Mouse (Mus musculus) heart, embryonic 14.5 days (tissue): ENCODE data around the gene Csrp3. TPM values are rescaled to one million over a fixed set of nuclear protein-coding genes. Genes with fewer than 3 reads are reported as not detected.

Experiments used
- ATAC-seq: fragments of 200-750 bp; cut with Nextera tagmentation; 2 replicates; pipeline ENCODE4 v1.8.0; 2017; ENCODE audit warnings: low read depth, moderate TSS enrichment; ENCODE audit not compliant: insufficient number of reproducible peaks, insufficient read depth, low FRiP score
- H3K27ac ChIP-seq, 2 experiments: fragments of 200-500 bp in 1 of 2; fragments of 300-500 bp in 1 of 2; sonication (generic) in 1 of 2; replicated peaks in 1 of 2; 2 replicates each; pipeline ENCODE4 v1.5.1; 2012 to 2014; ENCODE audit warnings: low read depth in 2 of 2, low read length in 2 of 2, control low read depth in 1 of 2, mild to moderate bottlenecking in 1 of 2, mixed read lengths in 1 of 2; ENCODE audit not compliant: control insufficient read depth in 1 of 2, insufficient read depth in 1 of 2
- H3K27me3 ChIP-seq: fragments of 300-500 bp; sonication (generic); 2 replicates; pipeline ENCODE4 v1.6.1; 2014; ENCODE audit warnings: mild to moderate bottlenecking, low read length, control low read depth; ENCODE audit not compliant: control insufficient read depth, insufficient read depth
- H3K36me3 ChIP-seq: fragments of 300-500 bp; sonication (generic); 2 replicates; pipeline ENCODE4 v1.6.1; 2014; ENCODE audit warnings: mild to moderate bottlenecking, control low read depth, low read length, mixed read lengths; ENCODE audit not compliant: control insufficient read depth, insufficient read depth
- H3K4me1 ChIP-seq, 2 experiments: fragments of 200-500 bp in 1 of 2; fragments of 300-500 bp in 1 of 2; sonication (generic) in 1 of 2; 2 replicates each; pipeline ENCODE4 v1.6.1; 2012 to 2014; ENCODE audit warnings: low read length in 2 of 2, control low read depth in 1 of 2, mixed read lengths in 1 of 2; ENCODE audit not compliant: control insufficient read depth in 2 of 2, insufficient read depth in 2 of 2
- H3K4me2 ChIP-seq: fragments of 300-500 bp; sonication (generic); 2 replicates; pipeline ENCODE4 v1.6.1; 2014; ENCODE audit warnings: mild to moderate bottlenecking, low read length
- H3K4me3 ChIP-seq, 2 experiments: fragments of 200-500 bp in 1 of 2; fragments of 300-500 bp in 1 of 2; sonication (generic) in 1 of 2; 2 replicates each; pipeline ENCODE4 v1.5.1; 2012 to 2014; ENCODE audit warnings: low read length in 2 of 2, mild to moderate bottlenecking in 2 of 2, control low read depth in 1 of 2, low read depth in 1 of 2, moderate library complexity in 1 of 2; ENCODE audit not compliant: control insufficient read depth in 1 of 2, insufficient read depth in 1 of 2
- H3K9ac ChIP-seq: fragments of 300-500 bp; sonication (generic); 2 replicates; pipeline ENCODE4 v1.6.1; 2014; ENCODE audit warnings: mild to moderate bottlenecking, low read length
- H3K9me3 ChIP-seq: fragments of 300-500 bp; sonication (generic); 2 replicates; pipeline ENCODE4 v1.6.1; 2016; ENCODE audit warnings: low read length, control low read depth; ENCODE audit not compliant: control insufficient read depth
- WGBS: fragments of 180-500 bp; shearing (Covaris S2); extraction: QIAGEN DNeasy Blood & Tissue Kit; methylation state at CpG from one replicate; pipeline ENCODE4 v1.1.7; 2014; 5-methylcytosine and 5-hydroxymethylcytosine counted together
- polyA plus RNA-seq: library from polyadenylated mRNA; unstranded; fragments of >200 nt; fragmentation: Nextera tagmentation; extraction: Ambion mirVana; gene quantifications from 2 replicates; pipeline ENCODE4 v1.2.1, GENCODE M21; 2014

Gene Csrp3
- polyA plus RNA-seq, 1 experiment from 2014 or later: 2,129 TPM

DNA sequence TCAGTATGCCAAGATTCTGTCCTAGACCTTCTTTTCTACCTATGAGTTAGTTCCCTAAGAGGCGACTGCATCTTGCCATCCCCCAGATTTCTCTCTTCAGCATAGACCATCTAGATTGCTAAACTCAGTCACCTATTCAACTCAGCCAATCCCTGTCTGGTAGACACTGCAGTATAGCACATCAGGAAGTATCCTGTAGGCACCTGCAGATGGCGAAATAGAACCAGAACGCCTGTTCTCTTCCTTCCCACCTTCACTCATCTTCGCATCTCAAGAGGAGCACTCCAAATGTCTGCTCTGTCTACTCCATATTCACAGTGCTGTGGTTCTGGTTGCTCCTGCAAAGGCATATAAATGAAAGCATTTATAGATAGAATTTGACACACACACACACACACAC is 41.2 kb downstream of the Csrp3 start:
- no peak for ATAC-seq
- Histone ChIP-seq H3K27ac (no peak overlapping the region), H3K27me3 (no peaks in the 10 kb centered on the region), H3K9me3 (no peaks in the 10 kb centered on the region), H3K36me3 (peaks cover 89% of the 10 kb centered on the region), H3K9ac (no peak overlapping the region), H3K4me2 (no peak overlapping the region), H3K4me1 (no peaks in the 10 kb centered on the region), H3K4me3 (no peak overlapping the region)
- 75% methylated on average over 4 of the region's 4 CpGs for WGBS

- Histone ChIP-seq H3K4me3 (no peak overlapping the region), H3K27me3 (no peaks in the 10 kb centered on the region), H3K9ac (no peak overlapping the region), H3K27ac (no peak overlapping the region), H3K4me1 (no peaks in the 10 kb centered on the region), H3K36me3 (peaks cover 75% of the 10 kb centered on the region), H3K4me2 (no peak overlapping the region), H3K9me3 (no peaks in the 10 kb centered on the region)
- ATAC-seq: no peak
- whole genome bisulfite sequencing: 88% methylated on average over 7 of the region's 7 CpGs
Observed at GRCm38 (mm10) chr7:48803381-48803780, 44.5 kb downstream of the Csrp3 start.

GRCm38 (mm10) chr7:48795130-48795529 is 52.7 kb downstream of the Csrp3 start:
- no peak overlapping the region for H3K4me2 ChIP-seq
- 87% methylated on average over 3 of the region's 3 CpGs for WGBS
- H3K4me1 ChIP-seq: peaks cover 3 to 13% of the 10 kb centered on the region in 2 experiments; a peak in 3 of 4 replicates
- ATAC-seq: no peak
- H3K9me3 ChIP-seq: no peaks in the 10 kb centered on the region
- no peak overlapping the region for H3K9ac ChIP-seq
- no peaks in the 10 kb centered on the region for H3K27me3 ChIP-seq
- H3K36me3 ChIP-seq: peaks cover 36% of the 10 kb centered on the region
- no peak overlapping the region for H3K27ac ChIP-seq
- no peak overlapping the region for H3K4me3 ChIP-seq

GRCm38 (mm10) chr7:48791412-48791811 is 56.4 kb downstream of the Csrp3 start:
- Histone ChIP-seq H3K27me3 (no peaks in the 10 kb centered on the region), H3K36me3 (peaks cover 20% of the 10 kb centered on the region), H3K27ac (no peak overlapping the region), H3K4me2 (no peak overlapping the region), H3K9me3 (no peaks in the 10 kb centered on the region), H3K9ac (no peak overlapping the region), H3K4me1 (peaks cover 2 to 17% of the 10 kb centered on the region in 2 experiments; a peak in 3 of 4 replicates), H3K4me3 (no peak overlapping the region)
- ATAC-seq: no peak
- WGBS: 73% methylated on average over 3 of the region's 3 CpGs

DNA sequence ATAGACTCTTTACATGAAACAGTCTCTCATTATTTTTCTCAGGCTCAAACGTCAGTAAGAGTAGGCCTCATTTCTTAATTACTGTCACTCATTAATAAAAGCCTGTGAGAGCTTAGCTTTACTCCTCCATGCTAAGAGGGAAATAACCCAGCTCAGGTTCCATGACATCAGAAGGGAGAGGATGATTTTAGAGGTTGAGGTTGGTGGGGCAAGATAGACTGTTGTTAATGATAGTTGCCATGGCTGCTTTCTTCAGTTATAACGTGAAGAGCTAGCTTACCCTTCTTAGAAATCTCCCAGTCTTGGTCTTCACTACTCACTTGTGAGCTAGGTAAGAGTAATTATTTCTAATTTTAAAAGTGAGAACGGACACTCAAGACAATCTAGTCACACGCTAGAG is 57.7 kb downstream of the Csrp3 start:
- Histone ChIP-seq H3K9ac (no peak overlapping the region; the same call in 1 of the 2 replicates), H3K4me3 (no peak overlapping the region), H3K9me3 (no peaks in the 10 kb centered on the region), H3K27ac (no peak overlapping the region), H3K27me3 (no peaks in the 10 kb centered on the region), H3K36me3 (peaks cover 7% of the 10 kb centered on the region; the same call in 1 of the 2 replicates), H3K4me1 (peaks cover 2 to 17% of the 10 kb centered on the region in 2 experiments; a peak in 3 of 4 replicates), H3K4me2 (peak overlapping the region; percentile 69)
- WGBS: 67% methylated on average over 4 of the region's 4 CpGs
- ATAC-seq: no peak

GRCm38 (mm10) chr7:48788851-48789572 is 58.8 kb downstream of the Csrp3 start, which contains the start of gene Zdhhc13:
Zdhhc13 (plus strand) TSS chr7:48789003.
- Histone ChIP-seq H3K9me3 (no peaks in the 10 kb centered on the region), H3K4me3 (peak within 1 kb of the TSS; percentile 76 to 96), H3K4me2 (peak within 1 kb of the TSS; percentile 69), H3K36me3 (peaks cover 4% of the 10 kb centered on the region; the same call in 1 of the 2 replicates), H3K27me3 (no peaks in the 10 kb centered on the region), H3K4me1 (peaks cover 2 to 17% of the 10 kb centered on the region in 2 experiments; a peak in 3 of 4 replicates), H3K27ac (peak within 1 kb of the TSS; percentile 34 to 66; a peak in 3 of 4 replicates), H3K9ac (peak within 1 kb of the TSS; percentile 84)
- under 1% methylated on average over 57 of the region's 57 CpGs for WGBS
- ATAC-seq: peak; percentile 96

- ATAC-seq: no peak
- no peak overlapping the region for H3K9ac ChIP-seq
Observed at GRCm38 (mm10) chr7:48788348-48788747, 59.5 kb downstream of the Csrp3 start.

More at GRCm38 (mm10) chr7:48788348-48788747, 59.5 kb downstream of the Csrp3 start:
- Histone ChIP-seq H3K4me2 (peak overlapping the region; percentile 69), H3K4me3 (peak overlapping the region; percentile 27 to 76), H3K27ac (0 out of 4 replicates have a peak overlapping the region, but pooled peaks of 1 of the 2 experiments have one; percentile 15), H3K9me3 (no peaks in the 10 kb centered on the region), H3K36me3 (peaks cover 4% of the 10 kb centered on the region; the same call in 1 of the 2 replicates), H3K27me3 (no peaks in the 10 kb centered on the region), H3K4me1 (peaks cover 2 to 17% of the 10 kb centered on the region in 2 experiments; a peak in 3 of 4 replicates)
- 62% methylated on average over 3 of the region's 3 CpGs for WGBS
